ENCODE assay signal across 8 mouse cellular contexts in the genomic region with DNA sequence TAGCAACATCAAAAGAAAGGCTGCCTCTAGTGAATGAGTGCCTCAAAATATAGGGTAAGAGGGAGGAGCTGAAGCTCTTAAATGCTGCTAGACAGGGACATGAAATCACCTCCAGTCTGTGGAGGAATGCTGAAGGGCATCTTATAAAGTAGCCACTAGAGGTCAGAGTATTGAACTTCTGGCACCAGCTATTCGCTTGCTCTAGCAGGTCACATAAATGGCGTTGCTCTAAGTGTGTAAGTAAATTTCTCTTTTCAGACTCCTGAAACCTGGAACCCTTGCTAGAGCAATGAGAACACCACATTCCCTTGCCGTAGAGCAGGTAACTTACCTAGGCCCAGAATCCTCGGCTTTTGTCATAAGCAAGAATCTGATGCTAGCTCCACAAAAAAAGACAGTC. TPM values are rescaled to one million over a fixed set of nuclear protein-coding genes. Genes with fewer than 3 reads are reported as not detected.
A peak's percentile ranks its signal among the peaks of the same experiment; 100 is the strongest.
DNase-seq lines count a peak whose midpoint lies in the region; ATAC-seq and TF ChIP-seq lines count a peak whose summit lies in the region.

No protein-coding gene starts in this region.

- 16% methylated on average over 4 of the region's 4 CpGs for WGBS in heart, embryonic 16.5 days
- 25% methylated on average over 4 of the region's 4 CpGs for WGBS in kidney, postnatal 0 days

- H3K27ac ChIP-seq in CH12.LX (ENCODE audit: insufficient read depth, low read depth): no peak overlapping the region
- H3K27ac ChIP-seq in heart, embryonic 16.5 days (ENCODE audit: low read length): no peak overlapping the region
- no peak overlapping the region for H3K27ac ChIP-seq in kidney, postnatal 0 days

- peaks cover 17% of the 10 kb centered on the region for H3K79me2 ChIP-seq in CH12.LX (replicated peaks; ENCODE audit: control insufficient read depth, extremely low read depth, insufficient read depth, poor library complexity, severe bottlenecking)

- TF ChIP-seq CTCF in CH12.LX (conservative IDR thresholded peaks at IDR 0.05 in 1 of 2, IDR thresholded peaks at IDR 0.05 in 1 of 2; ENCODE audit: low read depth in 2 of 2, low read length in 2 of 2): peak; percentile 72 to 88
- peak; percentile 83 for TF ChIP-seq CTCF in kidney, postnatal 0 days (IDR thresholded peaks at IDR 0.05; ENCODE audit: low read depth)

- peak; percentile 41 for DNase-seq in gastrocnemius, adult 18-20 months (ENCODE audit: low spot score)
- DNase-seq in gastrocnemius, postnatal 4 days (ENCODE audit: low spot score in 2 of 2): no peak
- DNase-seq in CH12.LX (ENCODE audit: extremely low read depth): peak; percentile 73
- peak; percentile 23 to 63 for DNase-seq in cerebellum, postnatal 14 days
- DNase-seq in kidney, postnatal 0 days (ENCODE audit: low spot score): peak; percentile 91
- DNase-seq in urinary bladder, postnatal 4 days (ENCODE audit: low spot score in 2 of 2): no peak

- peaks cover 2 to 29% of the 10 kb centered on the region in 2 experiments; a peak in 3 of 4 replicates for H3K4me1 ChIP-seq in CH12.LX (ENCODE audit: control insufficient read depth in 1 of 2, insufficient read depth in 2 of 2)
- H3K4me1 ChIP-seq in heart, embryonic 16.5 days (ENCODE audit: control insufficient read depth, insufficient read depth, low read length): peaks cover 11% of the 10 kb centered on the region
- H3K4me1 ChIP-seq in kidney, postnatal 0 days (replicated peaks; ENCODE audit: insufficient read depth, low read length): no peaks in the 10 kb centered on the region
- H3K4me1 ChIP-seq in megakaryocyte, embryonic 14.5 days: peaks cover 30% of the 10 kb centered on the region; the same call in 1 of the 2 replicates

- no peak for TF ChIP-seq POLR2A in CH12.LX (IDR thresholded peaks at IDR 0.05; ENCODE audit: low read depth, low read length)

- peak; percentile 77 for TF ChIP-seq RAD21 in CH12.LX (IDR thresholded peaks at IDR 0.05; ENCODE audit: low read depth, low read length)

- in situ Hi-C loops in CH12.LX (cut with MboI; ENCODE audit: low pct_ligation_motif_present, low pct_unique_long_range_greater_than_20kb, low sequenced_read_pairs): loop anchor here (10.0 kb wide), 1 partner anchor 397 kb away; no protein-coding TSS in a partner anchor

- dilution Hi-C loops in CH12.LX (cut with MboI; ENCODE audit: extremely low pct_ligation_motif_present, extremely low pct_unique_long_range_greater_than_20kb, low sequenced_read_pairs): no loop called here

- peak overlapping the region; percentile 100 for H3K4me2 ChIP-seq in CH12.LX (ENCODE audit: insufficient read depth, low read depth, poor library complexity, severe bottlenecking)
- H3K4me2 ChIP-seq in heart, embryonic 16.5 days (ENCODE audit: low read depth, low read length): peak overlapping the region; percentile 42
- H3K4me2 ChIP-seq in kidney, postnatal 0 days (ENCODE audit: low read length): no peak overlapping the region

- no peak for ATAC-seq in heart, embryonic 16.5 days (replicated peaks; ENCODE audit: extremely low read depth, insufficient read depth, low FRiP score)
- peak; percentile 69; the same call in 1 of the 2 replicates for ATAC-seq in kidney, postnatal 0 days (replicated peaks; ENCODE audit: low FRiP score, low read depth)

- H3K9ac ChIP-seq in CH12.LX (ENCODE audit: insufficient read depth, low read depth): peak overlapping the region; percentile 63; the same call in 1 of the 2 replicates
- no peak overlapping the region for H3K9ac ChIP-seq in heart, embryonic 16.5 days (ENCODE audit: low read length)
- no peak overlapping the region for H3K9ac ChIP-seq in kidney, postnatal 0 days (ENCODE audit: low read depth, low read length)

- no peaks in the 10 kb centered on the region for H3K9me3 ChIP-seq in CH12.LX (replicated peaks; ENCODE audit: low read length)
- no peaks in the 10 kb centered on the region for H3K9me3 ChIP-seq in heart, embryonic 16.5 days (replicated peaks; ENCODE audit: control insufficient read depth, low read length)
- no peaks in the 10 kb centered on the region for H3K9me3 ChIP-seq in kidney, postnatal 0 days (replicated peaks; ENCODE audit: low read length)
- no peaks in the 10 kb centered on the region for H3K9me3 ChIP-seq in megakaryocyte, embryonic 14.5 days

- H3K36me3 ChIP-seq in CH12.LX (replicated peaks in 1 of 2; ENCODE audit: control insufficient read depth in 1 of 2, insufficient read depth in 1 of 2, low read length in 1 of 2): peaks cover 0 to 11% of the 10 kb centered on the region in 2 experiments
- no peaks in the 10 kb centered on the region for H3K36me3 ChIP-seq in heart, embryonic 16.5 days (ENCODE audit: control insufficient read depth, insufficient read depth)
- H3K36me3 ChIP-seq in kidney, postnatal 0 days (ENCODE audit: insufficient read depth, low read length): no peaks in the 10 kb centered on the region
- peaks cover 7% of the 10 kb centered on the region for H3K36me3 ChIP-seq in megakaryocyte, embryonic 14.5 days (replicated peaks; ENCODE audit: low read length)

- no peak for TF ChIP-seq EP300 in CH12.LX (IDR thresholded peaks at IDR 0.05; ENCODE audit: low read length)

- no peak overlapping the region for H3K4me3 ChIP-seq in CH12.LX (replicated peaks in 1 of 3; ENCODE audit: low read depth in 2 of 3, low read length in 2 of 3, poor library complexity in 1 of 3)
- H3K4me3 ChIP-seq in heart, embryonic 16.5 days (ENCODE audit: low read length): no peak overlapping the region
- no peak overlapping the region for H3K4me3 ChIP-seq in kidney, postnatal 0 days (replicated peaks; ENCODE audit: low read depth, low read length)
- H3K4me3 ChIP-seq in megakaryocyte, embryonic 14.5 days (replicated peaks): peak overlapping the region; percentile 86

- no peaks in the 10 kb centered on the region for H3K27me3 ChIP-seq in CH12.LX (replicated peaks)
- no peaks in the 10 kb centered on the region for H3K27me3 ChIP-seq in heart, embryonic 16.5 days (ENCODE audit: control insufficient read depth, insufficient read depth, low read length)
- H3K27me3 ChIP-seq in kidney, postnatal 0 days (ENCODE audit: insufficient read depth, low read length): no peaks in the 10 kb centered on the region
- peaks cover 2% of the 10 kb centered on the region for H3K27me3 ChIP-seq in megakaryocyte, embryonic 14.5 days (replicated peaks)

TF ChIP-seq in CH12.LX, 34 proteins besides CTCF, POLR2A, EP300 and RAD21:
- TF ChIP-seq POLR2AphosphoS2 (IDR thresholded peaks at IDR 0.05; ENCODE audit: low read depth, low read length) (no peak), PAX5 (IDR thresholded peaks at IDR 0.05; ENCODE audit: low read length) (no peak), USF1 (IDR thresholded peaks at IDR 0.05; ENCODE audit: low read depth, low read length) (no peak), MAX (IDR thresholded peaks at IDR 0.05; ENCODE audit: low read length) (0 out of 2 replicates have a peak, but pooled peaks have one; percentile 26), E2F4 (IDR thresholded peaks at IDR 0.05; ENCODE audit: insufficient replicate concordance, low read depth, low read length) (0 out of 2 replicates have a peak, but pooled peaks have one; percentile 68), RCOR1 (conservative IDR thresholded peaks at IDR 0.05; ENCODE audit: low read depth, low read length) (0 out of 2 replicates have a peak, but pooled peaks have one; percentile 20), USF2 (conservative IDR thresholded peaks at IDR 0.05; ENCODE audit: low read depth, low read length) (no peak), ZC3H11A (IDR thresholded peaks at IDR 0.05; ENCODE audit: low read depth, low read length) (peak; percentile 63), MYC (IDR thresholded peaks at IDR 0.05; ENCODE audit: low read depth, low read length) (peak; percentile 65; the same call in 1 of the 2 replicates), NELFE (IDR thresholded peaks at IDR 0.05; ENCODE audit: low read depth, low read length) (peak; percentile 50; the same call in 1 of the 2 replicates), ZKSCAN1 (IDR thresholded peaks at IDR 0.05; ENCODE audit: borderline replicate concordance, low read depth, low read length) (no peak), CHD1 (IDR thresholded peaks at IDR 0.05; ENCODE audit: low read depth, low read length) (no peak), SIN3A (IDR thresholded peaks at IDR 0.05; ENCODE audit: low read length) (0 out of 2 replicates have a peak, but pooled peaks have one; percentile 41), ZMIZ1 (IDR thresholded peaks at IDR 0.05; ENCODE audit: low read depth, low read length) (no peak), ELF1 (IDR thresholded peaks at IDR 0.05; ENCODE audit: low read depth, low read length) (0 out of 2 replicates have a peak, but pooled peaks have one; percentile 16), SMC3 (IDR thresholded peaks at IDR 0.05; ENCODE audit: low read depth, low read length) (peak; percentile 92), MEF2A (IDR thresholded peaks at IDR 0.05; ENCODE audit: borderline replicate concordance, low read depth, low read length) (0 out of 2 replicates have a peak, but pooled peaks have one; percentile 44), HCFC1 (IDR thresholded peaks at IDR 0.05; ENCODE audit: low read depth, low read length) (no peak), MAZ (IDR thresholded peaks at IDR 0.05; ENCODE audit: low read depth, low read length) (0 out of 2 replicates have a peak, but pooled peaks have one; percentile 60), NRF1 (IDR thresholded peaks at IDR 0.05; ENCODE audit: low read depth, low read length) (0 out of 2 replicates have a peak, but pooled peaks have one; percentile 30), JUND (conservative IDR thresholded peaks at IDR 0.05; ENCODE audit: low read depth, low read length) (peak; percentile 56; the same call in 1 of the 2 replicates), IRF4 (IDR thresholded peaks at IDR 0.05; ENCODE audit: low read depth, low read length) (peak; percentile 39; the same call in 1 of the 2 replicates), TCF12 (IDR thresholded peaks at IDR 0.05; ENCODE audit: low read depth, low read length) (peak; percentile 35; the same call in 1 of the 2 replicates)

RNA-seq across cellular contexts. Expression of a gene that starts 2.0 kb away (rescaled TPM):
- total RNA-seq in gastrocnemius, adult 18-20 months (2021): 10 to 100 TPM; 27.6 to 32.1 TPM
- total RNA-seq in gastrocnemius, postnatal 4 days (2021): 10 to 100 TPM; 29.5 to 33.0 TPM
- total RNA-seq in CH12.LX (2012; rRNA removed) (9.5 and 11.3 TPM in 2 replicates), CH12.LX (2014; rRNA removed) (8.7 and 13.3 TPM in 2 replicates)
- 13.7 and 14.9 TPM in 2 replicates for polyA plus RNA-seq in CH12.LX (2012; ENCODE audit: insufficient read length, low read depth)
- 26.0 and 27.2 TPM in 2 replicates for polyA plus RNA-seq in heart, embryonic 16.5 days (2015; fragmentation: Nextera tagmentation; extraction: Ambion mirVana)
- 30.1 and 33.5 TPM in 2 replicates for polyA plus RNA-seq in kidney, postnatal 0 days (2015; fragmentation: Nextera tagmentation; extraction: Ambion mirVana)
- 0.50 TPM in 2 replicates for polyA plus RNA-seq in megakaryocyte, embryonic 14.5 days (2012; ENCODE audit: insufficient read depth, low replicate concordance)

Comparison
In these comparisons a context has a peak if more than half of its experiments do, and no peak if none do; other contexts are left out.
1. DNase-seq: peak in gastrocnemius, adult 18-20 months (single experiment), CH12.LX (single experiment), cerebellum, postnatal 14 days (2 of 2) and kidney, postnatal 0 days (single experiment); none in gastrocnemius, postnatal 4 days (0 of 2) and urinary bladder, postnatal 4 days (0 of 2).